Comparison of ENCODE assay signal across 22 mouse cellular contexts in genomic region chr8:30063148-30063547, GRCm38 (mm10).
"Had no signal": no experiment of that assay in that cellular context is flagged by ENCODE, and none has a peak within 500 bp of the region (broad histone marks: within the 10 kb centered on the region; RNA-seq: fewer than 3 reads in every experiment).

No protein-coding gene starts in this region.

- H3K4me3 ChIP-seq: lung, embryonic 15.5 days; megakaryocyte, embryonic 14.5 days; midbrain, embryonic 13.5 days; myocyte; neural tube, embryonic 13.5 days; neural tube, embryonic 15.5 days had no signal

- H3K4me1 ChIP-seq: lung, embryonic 15.5 days; megakaryocyte, embryonic 14.5 days; midbrain, embryonic 13.5 days; neural tube, embryonic 13.5 days; neural tube, embryonic 15.5 days had no signal

- H3K27ac ChIP-seq: lung, embryonic 15.5 days; macrophage; midbrain, embryonic 13.5 days; neural tube, embryonic 13.5 days; neural tube, embryonic 15.5 days had no signal

- H3K36me3 ChIP-seq: lung, embryonic 15.5 days; midbrain, embryonic 13.5 days; neural tube, embryonic 13.5 days; neural tube, embryonic 15.5 days had no signal

- H3K27me3 ChIP-seq: lung, embryonic 15.5 days; megakaryocyte, embryonic 14.5 days; midbrain, embryonic 13.5 days; neural tube, embryonic 13.5 days; neural tube, embryonic 15.5 days had no signal

- H3K9ac ChIP-seq: liver, postnatal 0 days; lung, embryonic 15.5 days; midbrain, embryonic 13.5 days; neural tube, embryonic 13.5 days; neural tube, embryonic 15.5 days had no signal

- DNase-seq: liver, postnatal 0 days; lung, adult 2 months; lung, postnatal 14 days; lung, postnatal 36 days; retina, postnatal 1 day; right cerebral cortex, adult 18-20 months; right cerebral cortex, postnatal 25 days; right cerebral cortex, postnatal 4 days; spleen, adult 18-20 months; thymus, adult 18-20 months; thymus, postnatal 14 days; thymus, postnatal 36 days had no signal

- ATAC-seq: liver, postnatal 0 days; lung, postnatal 0 days; midbrain, embryonic 13.5 days; midbrain, embryonic 16.5 days had no signal

- H3K9me3 ChIP-seq: lung, embryonic 15.5 days; midbrain, embryonic 13.5 days; neural tube, embryonic 13.5 days; neural tube, embryonic 15.5 days had no signal

- H3K4me2 ChIP-seq: lung, embryonic 15.5 days; midbrain, embryonic 11.5 days; midbrain, embryonic 13.5 days; neural tube, embryonic 13.5 days; neural tube, embryonic 15.5 days had no signal
